Mouse (Mus musculus) kidney, adult 2 months (tissue): ENCODE results near the gene Kif26b. TPM values are rescaled to one million over a fixed set of nuclear protein-coding genes. Genes with fewer than 3 reads are reported as not detected.

ENCODE experiments used
- DNase-seq: peaks from one replicate; pipeline ENCODE4 v3.0.0; 2021
- H3K27ac ChIP-seq: fragments of 200-500 bp; 2 replicates; pipeline ENCODE4 v1.5.1; 2012; ENCODE audit warnings: low read depth, low read length, control low read depth, inconsistent platforms; ENCODE audit not compliant: insufficient read depth
- H3K27me3 ChIP-seq: fragments of 200-500 bp; replicated peaks from 2 replicates; pipeline ENCODE4 v1.6.1; 2012; ENCODE audit warnings: mild to moderate bottlenecking, moderate library complexity, low read length, inconsistent platforms; ENCODE audit not compliant: control insufficient read depth, insufficient read depth
- H3K36me3 ChIP-seq: fragments of 200-500 bp; 2 replicates; pipeline ENCODE4 v1.6.1; 2012; ENCODE audit warnings: mild to moderate bottlenecking, moderate library complexity, low read length, inconsistent platforms; ENCODE audit not compliant: control insufficient read depth, insufficient read depth
- H3K4me1 ChIP-seq: fragments of 200-500 bp; 2 replicates; pipeline ENCODE4 v1.6.1; 2011; ENCODE audit warnings: low read length; ENCODE audit not compliant: control insufficient read depth, insufficient read depth
- H3K4me3 ChIP-seq: fragments of 200-500 bp; 2 replicates; pipeline ENCODE4 v1.5.1; 2011; ENCODE audit warnings: mild to moderate bottlenecking, low read depth, low read length, control low read depth; ENCODE audit not compliant: insufficient read depth
- CTCF ChIP-seq: fragments of 200-500 bp; conservative IDR thresholded peaks from 2 replicates; pipeline ENCODE4 v1.5.1; 2011; ENCODE audit warnings: low read depth, mild to moderate bottlenecking, control low read depth, low read length, moderate library complexity, mixed read lengths; ENCODE audit not compliant: insufficient read depth, insufficient read length
- POLR2A ChIP-seq: fragments of 200-500 bp; IDR thresholded peaks from one replicate; pipeline ENCODE4 v1.6.1; 2011; ENCODE audit warnings: low read depth, low read length, control low read depth
- WGBS: fragments of 180-500 bp; shearing (Covaris S2); methylation state at CpG from one replicate; pipeline ENCODE4 v1.1.7; 2018; 5-methylcytosine and 5-hydroxymethylcytosine counted together
- polyA plus RNA-seq: library from polyadenylated mRNA; depleted of rRNA; stranded (reverse); fragments of >200 nt; gene quantifications from 2 replicates; pipeline ENCODE4 v1.2.3, GENCODE M21; 2012

The Kif26b gene
- polyA plus RNA-seq, 1 experiment = 0.97 TPM

DNA sequence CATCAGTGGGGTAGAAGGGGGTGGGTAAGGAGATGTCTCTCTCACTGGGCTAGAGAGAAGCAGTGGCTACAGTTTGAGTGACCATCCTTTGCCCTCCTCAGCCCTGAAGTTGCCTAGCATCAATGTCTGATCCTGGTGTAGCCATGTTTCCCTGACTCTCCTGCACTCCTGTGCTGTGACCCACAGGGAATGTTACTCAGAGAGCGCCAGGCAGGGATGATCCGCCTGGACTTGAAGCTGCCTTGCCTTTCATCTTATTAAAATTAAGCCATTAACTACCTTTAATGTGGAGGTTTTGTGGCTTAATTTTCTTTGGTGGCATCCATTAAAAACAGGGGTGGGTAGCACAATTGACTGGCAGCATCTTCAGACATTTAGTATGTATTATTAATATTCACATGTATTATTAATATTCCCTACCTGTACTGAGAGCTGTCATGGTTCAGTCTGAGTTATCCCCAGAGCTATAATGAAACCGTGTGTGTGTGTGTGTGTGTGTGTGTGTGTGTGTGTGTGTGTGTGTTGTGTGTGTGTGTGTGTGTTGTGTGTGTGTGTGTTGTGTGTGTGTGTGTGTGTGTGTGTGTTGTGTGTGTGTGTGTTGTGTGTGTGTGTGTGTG, 233.3 kb downstream of the Kif26b start:
- no peaks in the 10 kb centered on the region for H3K36me3 ChIP-seq
- no peak overlapping the region for H3K4me3 ChIP-seq
- 83% methylated on average over 3 of the region's 3 CpGs for WGBS
- TF ChIP-seq CTCF (no peak), POLR2A (no peak)
- H3K27me3 ChIP-seq = no peaks in the 10 kb centered on the region
- no peak for DNase-seq
- no peaks in the 10 kb centered on the region for H3K4me1 ChIP-seq
- no peak overlapping the region for H3K27ac ChIP-seq

DNA sequence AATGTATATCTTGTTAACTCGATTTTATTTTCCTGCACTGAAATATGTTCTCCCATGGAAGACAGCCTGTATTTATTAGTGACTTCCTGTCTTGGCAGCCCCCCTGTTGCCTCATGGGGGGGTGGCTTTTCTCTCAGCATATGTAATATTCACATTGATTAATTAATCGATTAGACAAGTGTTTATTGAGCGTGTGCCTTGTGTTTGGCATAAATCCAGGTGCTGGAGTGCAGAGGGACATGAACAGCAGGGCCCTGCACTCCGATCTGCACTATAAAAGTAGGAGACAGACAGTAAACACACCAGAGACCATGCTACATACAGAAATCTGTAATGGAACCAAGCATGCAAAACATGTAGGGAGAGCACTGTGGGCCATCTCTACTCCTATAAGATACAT, 236.0 kb downstream of the Kif26b start:
- Histone ChIP-seq H3K27me3 (no peaks in the 10 kb centered on the region), H3K36me3 (no peaks in the 10 kb centered on the region), H3K4me1 (no peaks in the 10 kb centered on the region), H3K4me3 (no peak overlapping the region), H3K27ac (no peak overlapping the region)
- TF ChIP-seq POLR2A (no peak), CTCF (no peak)
- whole genome bisulfite sequencing = 74% methylated on average over 4 of the region's 4 CpGs
- DNase-seq = no peak

DNA sequence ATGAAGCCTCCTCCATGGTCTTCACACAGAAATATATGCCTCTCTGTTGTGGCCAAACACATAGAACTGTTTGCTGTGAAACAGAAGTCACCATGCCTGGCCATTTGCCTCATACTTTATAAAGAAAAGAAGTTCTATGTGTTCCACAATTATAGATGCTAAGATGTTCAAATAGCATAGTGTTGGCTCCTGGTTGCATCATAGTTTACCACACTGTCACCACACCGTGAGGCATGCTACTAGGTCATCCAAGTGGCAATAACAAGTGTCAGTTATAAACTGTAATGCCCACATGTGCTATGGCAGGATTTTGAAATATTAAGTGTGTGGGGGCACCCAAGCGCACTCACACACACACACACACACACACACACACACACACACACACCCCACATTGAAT, 236.7 kb downstream of the Kif26b start:
- DNase-seq = no peak
- H3K4me3 ChIP-seq = no peak overlapping the region
- H3K27ac ChIP-seq = no peak overlapping the region
- TF ChIP-seq POLR2A (no peak), CTCF (no peak)
- no peaks in the 10 kb centered on the region for H3K4me1 ChIP-seq
- no peaks in the 10 kb centered on the region for H3K27me3 ChIP-seq
- no peaks in the 10 kb centered on the region for H3K36me3 ChIP-seq
- WGBS = 83% methylated on average over 2 of the region's 2 CpGs

DNA sequence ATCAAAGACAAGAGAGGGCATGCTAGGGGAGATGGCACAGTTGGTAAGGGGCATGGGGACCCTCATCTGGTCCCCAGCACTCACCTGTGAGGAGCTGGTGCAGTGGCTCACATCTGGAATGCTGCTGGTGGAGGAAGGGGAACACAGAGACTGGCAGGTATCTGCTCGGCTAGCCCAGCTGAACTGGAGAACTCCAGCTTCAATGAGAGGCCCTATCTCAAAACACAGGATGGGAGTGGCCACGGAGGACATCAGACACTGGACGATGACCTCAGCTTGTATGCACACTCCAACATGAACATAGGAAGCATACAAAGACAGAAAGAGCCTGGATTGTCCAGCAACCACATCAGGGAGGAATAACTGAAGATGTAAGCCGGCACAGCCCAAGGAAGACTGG, 240.1 kb downstream of the Kif26b start:
- DNase-seq = no peak
- Histone ChIP-seq H3K27ac (no peak overlapping the region), H3K36me3 (no peaks in the 10 kb centered on the region), H3K4me1 (no peaks in the 10 kb centered on the region), H3K27me3 (no peaks in the 10 kb centered on the region), H3K4me3 (no peak overlapping the region)
- TF ChIP-seq CTCF (no peak), POLR2A (no peak)
- WGBS = 83% methylated on average over 4 of the region's 4 CpGs

DNA sequence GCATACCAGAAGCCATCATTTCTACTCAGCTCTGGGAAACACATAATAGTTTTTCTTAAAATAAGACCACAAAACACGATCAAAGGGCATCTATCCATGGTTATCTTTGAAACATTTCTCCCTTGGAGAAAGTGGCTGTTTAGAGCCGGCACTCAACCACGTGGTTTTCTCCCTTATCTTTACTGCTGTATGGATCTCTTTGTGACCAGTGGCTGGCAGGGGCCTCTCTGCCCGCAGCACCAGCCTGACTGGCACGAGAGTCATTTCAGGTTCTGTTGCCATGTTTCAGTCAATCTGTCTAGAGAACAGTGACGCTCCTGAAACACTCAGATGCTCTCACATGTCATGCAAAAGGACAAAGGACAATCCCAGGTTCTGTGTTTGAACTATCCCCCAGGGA, 241.1 kb downstream of the Kif26b start:
- Histone ChIP-seq H3K27me3 (no peaks in the 10 kb centered on the region), H3K4me3 (no peak overlapping the region), H3K36me3 (no peaks in the 10 kb centered on the region), H3K4me1 (no peaks in the 10 kb centered on the region), H3K27ac (no peak overlapping the region)
- TF ChIP-seq POLR2A = no peak
- no peak for TF ChIP-seq CTCF
- WGBS = 87% methylated on average over 6 of the region's 6 CpGs
- DNase-seq = no peak

DNA sequence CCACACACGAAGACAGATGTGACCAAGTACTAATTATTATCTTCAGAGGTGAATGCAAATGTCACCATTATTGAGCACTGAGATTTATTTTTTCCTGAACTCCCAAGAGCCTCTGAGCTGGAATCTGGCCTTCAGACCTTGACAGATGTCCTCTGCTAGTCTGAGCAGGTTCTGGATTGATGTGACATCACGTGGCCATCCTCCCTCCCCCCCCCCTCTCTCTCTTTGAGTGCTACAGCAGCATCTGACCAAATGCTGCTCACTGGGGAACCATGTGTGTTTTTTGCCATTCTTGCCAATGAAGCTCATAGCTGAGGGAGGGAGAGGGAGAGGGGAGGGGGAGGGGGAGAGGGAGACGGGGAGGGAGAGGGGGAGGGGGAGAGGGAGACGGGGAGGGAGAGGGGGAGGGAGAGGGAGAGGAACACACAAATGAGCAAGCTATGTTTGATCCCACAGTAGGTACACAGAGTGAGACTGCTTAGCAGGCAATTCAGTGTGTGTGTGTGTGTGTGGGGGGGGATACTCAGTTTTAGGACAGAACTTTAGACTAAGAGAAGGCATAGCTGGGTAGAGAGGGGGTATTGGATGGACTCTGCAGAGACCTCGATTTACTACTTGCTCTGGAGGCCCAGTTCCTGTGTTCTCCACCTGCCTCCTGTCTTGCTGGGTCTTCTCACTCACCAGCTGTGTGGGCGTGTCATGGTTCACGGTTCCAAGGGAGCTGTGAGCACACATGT, 241.9 kb downstream of the Kif26b start:
- 57% methylated on average over 6 of the region's 7 CpGs for WGBS
- Histone ChIP-seq H3K27me3 (no peaks in the 10 kb centered on the region), H3K36me3 (no peaks in the 10 kb centered on the region), H3K4me3 (no peak overlapping the region), H3K4me1 (no peaks in the 10 kb centered on the region), H3K27ac (no peak overlapping the region)
- no peak for DNase-seq
- no peak for TF ChIP-seq CTCF
- TF ChIP-seq POLR2A = no peak

DNA sequence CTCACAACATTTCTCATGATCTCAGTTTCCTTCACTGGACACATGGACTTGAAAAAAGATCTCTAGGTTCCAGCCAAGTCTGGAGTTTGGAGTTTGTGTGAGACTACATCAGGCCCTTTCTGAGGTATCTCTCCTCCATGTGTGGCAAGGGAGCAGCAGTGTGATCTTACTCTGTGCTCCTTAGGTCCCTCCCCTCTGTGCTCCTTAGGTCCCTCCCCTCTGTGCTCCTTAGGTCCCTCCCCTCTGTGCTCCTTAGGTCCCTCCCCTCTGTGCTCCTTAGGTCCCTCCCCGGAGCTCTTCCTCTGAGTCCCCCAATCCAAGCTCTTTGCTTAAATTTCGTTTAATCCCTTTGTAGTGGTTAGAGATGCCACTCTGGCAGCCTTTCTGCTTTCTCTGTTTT, 250.8 kb downstream of the Kif26b start:
- DNase-seq = no peak
- no peak overlapping the region for H3K27ac ChIP-seq
- 37% methylated on average over 2 of the region's 2 CpGs for whole genome bisulfite sequencing
- TF ChIP-seq CTCF (no peak), POLR2A (no peak)
- no peaks in the 10 kb centered on the region for H3K27me3 ChIP-seq
- H3K4me1 ChIP-seq = no peaks in the 10 kb centered on the region
- no peaks in the 10 kb centered on the region for H3K36me3 ChIP-seq
- no peak overlapping the region for H3K4me3 ChIP-seq

DNA sequence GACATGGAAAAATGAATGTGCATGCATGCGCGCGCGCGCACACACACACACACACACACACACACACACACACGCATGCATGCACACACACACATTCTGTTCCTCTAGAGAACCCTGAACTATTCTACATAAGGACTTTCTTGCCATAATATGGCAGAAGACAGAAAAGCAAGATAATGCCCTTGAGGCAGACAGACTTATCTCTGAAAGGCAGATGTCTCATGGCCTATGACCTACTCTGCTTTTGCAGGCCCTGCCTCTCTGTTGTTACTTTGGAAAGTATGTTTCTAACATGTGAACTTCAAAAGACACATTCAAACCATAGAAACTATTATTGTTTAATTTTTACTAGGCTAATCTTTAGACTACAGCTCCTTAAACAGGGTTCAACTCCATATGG, 255.1 kb downstream of the Kif26b start:
- TF ChIP-seq CTCF = no peak
- TF ChIP-seq POLR2A = no peak
- 97% methylated on average over 6 of the region's 6 CpGs for WGBS

More for the DNA sequence above, 255.1 kb downstream of the Kif26b start:
- Histone ChIP-seq H3K36me3 (no peaks in the 10 kb centered on the region), H3K27ac (no peak overlapping the region), H3K4me1 (no peaks in the 10 kb centered on the region), H3K27me3 (no peaks in the 10 kb centered on the region), H3K4me3 (no peak overlapping the region)
- DNase-seq = no peak
